Mouse (Mus musculus) natural killer cell, adult 2 months (primary cell): ENCODE data around the gene Ppp2r2d.
A peak's percentile ranks its signal among the peaks of the same experiment; 100 is the strongest.

ENCODE experiments used
- DNase-seq, 2 experiments: peaks; one replicate each; pipeline ENCODE4 v3.0.0; 2022; ENCODE audit warnings: low spot score in 2 of 2

Gene Ppp2r2d

DNA sequence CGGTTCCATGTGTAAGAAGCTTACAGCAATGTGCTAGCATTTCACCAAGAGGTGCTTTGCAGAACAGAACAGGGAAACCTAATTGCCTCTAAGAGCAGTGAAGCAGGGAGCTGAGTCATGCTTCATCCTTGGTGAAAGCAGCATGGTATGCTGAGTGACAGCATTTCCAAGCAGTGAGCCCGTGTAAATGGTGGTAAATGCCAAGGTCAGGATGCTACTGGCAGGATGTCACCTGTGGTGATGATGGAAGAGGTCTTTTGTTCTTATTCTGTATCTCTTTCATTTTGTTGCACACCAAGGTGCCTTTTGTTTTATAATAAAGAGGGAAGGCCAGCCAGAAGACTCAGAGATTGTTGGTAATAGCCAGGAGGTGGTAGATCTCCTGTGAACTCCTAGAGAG lies 10.8 kb downstream of the Ppp2r2d start:
- DNase-seq, result no peak

DNA sequence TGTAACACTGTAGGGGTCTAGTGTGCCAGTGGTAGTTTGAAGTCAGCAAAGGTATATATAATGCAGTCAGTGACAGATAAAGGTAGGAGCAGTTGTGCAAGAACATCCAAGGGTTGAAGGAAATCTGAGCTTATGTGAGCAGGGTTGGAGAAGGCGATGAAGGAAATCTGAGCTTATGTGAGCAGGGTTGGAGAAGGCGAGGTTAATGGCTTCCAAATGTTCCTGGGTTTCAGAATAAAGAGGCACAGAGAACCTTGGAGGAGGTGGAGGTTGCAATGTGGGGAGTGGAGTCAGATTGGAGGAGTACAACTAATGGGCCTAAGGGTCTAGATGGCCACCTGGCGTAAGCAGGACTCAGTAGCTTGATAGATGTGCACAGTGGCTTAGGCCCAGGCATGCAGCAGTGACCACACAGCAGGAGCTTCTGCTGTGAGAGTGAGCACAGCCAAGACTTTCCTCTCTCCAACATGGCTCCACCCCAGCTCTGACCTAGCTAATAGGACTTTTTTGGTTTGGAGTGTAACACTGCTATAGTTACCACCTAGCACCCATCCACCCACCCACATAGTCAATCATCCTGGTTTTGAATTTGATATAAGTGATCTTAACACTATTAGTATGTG lies 18.2 kb downstream of the Ppp2r2d start:
- no peak for DNase-seq

DNA sequence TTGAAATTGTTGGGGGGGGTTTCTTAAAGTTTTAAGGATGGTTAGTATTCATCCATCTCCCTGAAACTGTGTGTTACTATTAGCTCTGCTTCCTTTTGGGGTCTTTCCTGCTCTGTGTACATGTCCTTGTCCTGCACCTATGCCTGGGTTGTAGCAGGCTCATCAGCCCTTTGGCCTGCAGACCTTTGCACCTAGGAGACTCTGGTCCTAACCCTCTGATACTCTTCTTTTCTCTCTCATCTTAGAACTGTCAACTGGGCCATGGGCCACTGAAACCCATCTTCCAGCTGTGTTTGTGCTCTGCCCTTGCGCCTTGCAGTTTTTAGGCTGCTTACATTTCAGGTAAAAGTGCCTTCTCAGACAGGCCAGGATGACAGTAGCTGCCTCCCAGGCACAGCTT lies 18.9 kb downstream of the Ppp2r2d start:
- no peak for DNase-seq

DNA sequence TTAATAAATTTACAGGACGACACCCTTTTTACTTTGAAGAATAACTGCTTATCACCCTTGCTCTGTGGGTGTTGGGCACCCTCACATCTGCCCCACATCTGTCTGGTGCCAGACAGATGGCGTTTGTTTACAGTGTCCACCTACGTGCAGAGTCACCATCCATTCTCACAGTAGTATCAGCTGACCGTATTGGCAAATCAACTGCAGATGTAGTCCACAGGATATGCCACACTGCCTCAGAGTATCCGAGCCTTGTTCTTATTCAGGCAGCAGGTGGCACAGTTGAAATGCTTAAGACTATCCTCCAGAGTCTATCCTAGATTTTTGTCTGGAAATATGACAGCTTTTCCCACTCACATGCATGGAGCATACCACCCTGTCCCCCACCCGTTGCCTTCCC lies 21.4 kb downstream of the Ppp2r2d start:
- no peak for DNase-seq

DNA sequence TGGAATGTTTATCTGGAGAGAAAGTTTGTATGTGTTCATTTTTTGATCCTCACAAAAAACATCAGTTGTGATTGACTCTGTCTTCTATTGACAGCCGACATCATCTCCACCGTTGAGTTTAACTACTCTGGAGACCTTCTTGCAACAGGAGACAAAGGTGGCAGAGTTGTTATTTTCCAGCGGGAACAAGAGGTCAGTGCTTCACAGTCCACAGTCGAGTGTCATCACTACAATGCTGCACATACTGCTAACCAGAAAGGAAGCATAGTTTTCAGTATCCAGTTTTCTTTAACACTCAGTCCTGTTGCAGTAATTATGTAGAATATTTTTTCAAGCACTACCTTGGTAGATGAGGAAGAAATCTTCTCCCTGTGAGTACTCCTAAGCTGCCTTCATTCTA lies 22.4 kb downstream of the Ppp2r2d start:
- no peak for DNase-seq

DNA sequence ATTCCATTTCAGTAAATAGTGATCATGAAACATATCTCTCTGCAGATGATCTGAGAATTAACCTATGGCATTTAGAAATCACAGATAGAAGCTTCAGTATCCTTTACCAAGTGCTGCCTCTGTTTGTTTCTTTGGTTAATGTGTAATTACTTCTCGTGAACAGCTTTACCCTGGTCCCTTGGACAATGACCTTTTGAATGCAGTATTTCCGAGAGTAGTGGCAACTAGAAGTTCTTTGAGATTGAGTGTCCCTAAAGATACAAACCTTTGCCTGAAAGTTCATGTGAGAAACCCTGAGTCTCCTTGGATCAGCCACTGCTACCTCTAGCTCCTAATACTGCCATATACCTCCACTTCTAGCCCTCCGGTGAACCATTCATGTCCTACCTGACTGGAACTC lies 27.1 kb downstream of the Ppp2r2d start:
- no peak for DNase-seq

DNA sequence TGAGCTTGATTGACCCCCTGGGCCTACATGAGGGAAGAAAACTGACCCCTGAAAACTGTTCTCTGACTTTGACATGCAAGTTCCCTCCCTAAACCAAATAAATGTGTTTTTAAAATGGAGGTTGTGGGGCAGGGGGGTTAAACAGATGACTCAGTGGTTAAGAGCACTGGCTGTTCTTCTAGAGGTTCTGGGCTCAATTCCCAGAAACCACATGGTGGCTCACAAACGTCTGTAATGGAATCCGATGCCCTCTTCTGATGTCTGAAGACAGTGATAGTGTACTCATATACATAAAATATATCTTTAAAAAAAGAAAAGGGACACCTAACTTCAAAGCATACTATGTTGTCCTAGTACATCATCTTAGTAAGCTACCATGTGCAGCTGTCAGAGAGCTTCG lies 29.2 kb downstream of the Ppp2r2d start:
- no peak for DNase-seq

DNA sequence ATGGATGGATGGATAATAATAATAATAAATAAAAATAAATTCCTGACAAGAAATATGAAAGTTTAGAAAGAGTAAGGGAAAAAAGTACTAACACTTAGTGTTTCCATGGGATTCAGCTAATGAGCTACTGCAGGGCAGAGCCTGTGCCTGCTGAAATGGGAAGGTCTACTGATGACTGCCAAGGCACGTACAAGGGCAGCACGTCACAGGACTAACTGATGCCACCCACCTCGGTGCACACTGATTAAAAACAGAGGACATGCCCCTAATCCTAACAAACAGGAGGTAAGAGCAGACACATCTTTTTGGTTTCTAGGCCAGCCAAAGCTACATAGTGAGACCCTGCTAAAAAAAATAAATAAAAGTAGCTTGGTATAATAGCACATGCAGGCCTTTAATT lies 37.8 kb downstream of the Ppp2r2d start:
- DNase-seq, result no peak

DNA sequence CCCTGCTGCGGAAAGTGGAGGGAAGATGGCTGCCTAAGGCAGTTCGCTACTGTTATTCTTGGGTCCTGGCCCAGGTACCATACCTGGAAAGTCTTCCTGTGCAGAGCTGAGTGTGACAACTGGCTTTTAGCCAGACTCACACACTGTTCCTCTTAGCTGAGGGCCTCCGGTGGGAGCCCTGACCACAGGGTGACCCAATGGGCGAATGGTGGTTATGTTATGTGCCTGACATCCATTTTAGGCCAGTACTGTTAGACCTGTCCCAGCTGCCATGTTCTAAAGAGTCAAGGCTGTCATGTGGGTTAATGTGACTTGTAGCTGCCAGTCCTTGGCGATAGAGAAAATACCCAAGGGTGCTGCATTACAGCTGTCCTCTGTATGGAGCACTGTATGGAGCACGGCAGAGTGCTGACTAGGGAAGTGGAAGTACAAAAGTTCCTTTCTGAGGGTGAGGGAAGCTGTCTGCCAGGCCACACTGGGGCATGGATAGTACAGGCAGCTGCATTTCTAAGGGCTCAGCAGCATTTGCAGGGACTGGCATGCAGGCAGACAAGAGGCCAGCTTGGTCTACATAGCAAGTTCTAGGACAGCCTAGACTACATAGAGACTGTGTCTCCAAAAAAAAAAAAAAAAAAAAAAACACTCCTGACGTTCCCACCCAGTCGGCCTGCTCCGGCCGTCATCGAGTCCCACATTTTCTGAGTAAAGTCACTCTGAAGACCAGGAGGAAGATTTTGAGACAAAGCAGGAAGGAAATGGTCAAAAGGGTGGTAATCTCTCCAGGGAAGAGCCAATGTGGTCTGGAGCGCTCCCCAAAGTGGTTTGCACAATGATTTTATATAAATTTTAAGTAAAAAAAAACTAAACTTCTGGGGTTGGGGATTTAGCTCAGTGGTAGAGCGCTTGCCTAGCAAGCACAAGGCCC lies 39.7 kb downstream of the Ppp2r2d start:
- DNase-seq, result no peak

DNA sequence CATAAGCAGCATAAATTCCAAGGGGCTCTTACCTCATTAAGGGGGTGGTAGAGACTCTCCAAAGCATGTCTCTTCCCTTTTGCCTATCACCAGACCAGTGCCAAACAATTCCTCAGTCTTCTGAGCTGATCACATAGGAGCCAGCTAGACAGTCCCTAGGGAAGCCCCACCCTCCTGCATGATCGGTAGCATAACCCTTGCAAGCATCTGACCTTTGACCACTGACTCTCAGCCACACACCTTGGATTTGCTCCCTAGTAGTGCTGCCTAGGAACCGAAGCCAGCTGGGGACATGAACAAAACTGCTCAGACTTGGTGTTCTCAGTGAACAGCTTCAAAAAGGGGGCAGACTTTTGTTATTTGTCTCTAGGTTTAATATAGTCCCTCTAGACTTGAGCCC lies 52.2 kb downstream of the Ppp2r2d start:
- no peak for DNase-seq

DNA sequence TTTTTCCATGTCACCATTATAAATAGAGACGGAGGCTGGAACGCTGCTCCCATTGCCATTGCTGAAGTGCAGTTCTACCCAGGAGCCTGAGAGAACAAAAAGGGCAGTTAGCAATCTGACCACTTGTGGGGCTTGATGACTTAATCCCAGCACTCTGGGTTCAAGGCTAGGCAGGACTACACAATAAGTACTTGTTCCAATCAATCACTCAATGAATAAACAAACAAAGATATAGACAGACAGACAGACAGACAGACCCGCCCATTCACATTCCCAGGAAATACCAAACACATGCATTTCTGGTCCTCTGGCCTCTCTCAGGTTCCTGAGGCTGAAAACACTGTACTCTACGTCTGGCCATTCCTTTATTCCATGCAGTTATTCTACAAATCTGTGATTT lies 52.9 kb downstream of the Ppp2r2d start:
- no peak for DNase-seq

DNA sequence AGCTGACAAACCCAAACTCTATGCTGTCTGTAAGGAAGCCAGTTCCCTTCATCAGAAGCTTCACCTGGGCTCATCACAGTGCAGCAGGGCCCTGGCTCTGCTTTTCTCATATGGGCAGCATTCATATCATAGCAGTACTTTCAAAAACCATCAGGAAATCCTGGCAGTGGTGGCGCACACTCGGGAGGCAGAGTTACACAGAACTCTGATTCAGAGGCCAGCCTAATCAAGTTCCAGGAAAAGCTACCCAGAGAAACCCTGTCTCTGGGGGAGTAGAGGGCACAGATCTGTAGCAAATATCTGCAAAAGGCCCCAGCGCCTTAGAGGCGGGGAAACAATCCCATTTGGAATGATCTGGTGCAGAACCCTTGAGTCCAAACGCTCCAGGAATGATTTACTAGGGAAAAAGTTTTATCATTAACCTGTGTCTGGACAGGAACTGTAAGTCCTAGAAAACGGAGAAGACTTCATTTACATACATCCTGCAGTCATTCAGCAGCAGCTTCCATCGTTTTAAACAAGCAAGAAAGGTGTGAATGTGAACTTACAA lies 58.1 kb downstream of the Ppp2r2d start:
- DNase-seq, result no peak

DNA sequence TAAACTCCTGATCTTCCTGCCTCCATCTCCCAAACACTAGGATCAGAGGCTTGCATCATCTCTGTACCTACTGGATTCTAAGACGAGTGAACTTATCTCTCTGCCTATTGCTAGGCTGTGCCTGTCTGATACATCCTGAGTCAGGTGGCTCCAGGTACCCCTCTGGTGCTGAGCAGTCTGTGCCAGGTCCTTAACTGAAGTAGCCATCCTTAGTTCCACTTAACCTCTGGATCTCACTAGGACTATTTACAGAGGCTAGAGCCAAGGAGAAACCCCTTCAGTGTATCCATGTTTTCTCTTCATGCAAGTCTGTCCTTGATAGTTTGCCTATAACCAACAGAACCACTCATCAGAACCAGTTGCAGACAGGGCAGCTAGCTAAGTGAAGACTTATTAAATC lies 60.6 kb downstream of the Ppp2r2d start:
- no peak for DNase-seq

DNA sequence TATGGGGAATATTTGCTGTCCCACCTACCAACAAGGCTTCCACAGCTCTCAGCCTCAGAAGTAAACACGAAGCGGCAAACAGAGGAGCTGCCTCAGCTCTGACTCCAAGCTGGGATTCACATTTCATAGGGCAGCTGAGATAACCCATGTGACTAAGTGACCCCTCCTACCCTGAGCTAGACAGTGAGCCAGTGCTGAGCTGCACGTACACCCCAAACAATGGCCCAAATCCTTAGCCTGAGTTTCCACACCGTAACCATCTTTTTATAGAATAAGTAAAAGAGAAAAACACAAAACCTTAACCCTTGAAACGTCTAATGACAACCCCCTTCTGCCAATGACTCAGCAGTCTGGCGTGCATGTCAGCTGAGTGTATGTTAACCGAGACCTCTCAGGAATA lies 61.2 kb downstream of the Ppp2r2d start:
- no peak for DNase-seq

DNA sequence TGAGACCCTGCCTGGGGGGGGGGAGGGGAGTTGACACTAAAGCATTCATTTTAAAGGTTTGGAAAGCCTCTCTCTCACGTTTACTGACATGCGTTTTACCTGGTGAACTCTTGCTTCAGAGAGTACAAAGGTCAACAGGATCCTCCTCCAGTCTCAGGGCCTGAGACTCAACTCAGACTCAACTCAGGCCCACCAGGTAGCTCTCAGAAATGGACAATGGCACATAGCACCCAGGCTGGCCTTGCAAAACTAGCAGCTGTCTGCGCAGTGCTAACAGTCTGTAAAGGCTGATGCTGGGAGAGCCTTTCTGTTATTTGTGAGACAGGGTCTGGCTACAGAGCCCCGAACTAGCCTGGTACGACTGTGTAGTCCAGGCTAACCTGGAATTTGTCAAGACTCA lies 62.1 kb downstream of the Ppp2r2d start:
- DNase-seq, result no peak

DNA sequence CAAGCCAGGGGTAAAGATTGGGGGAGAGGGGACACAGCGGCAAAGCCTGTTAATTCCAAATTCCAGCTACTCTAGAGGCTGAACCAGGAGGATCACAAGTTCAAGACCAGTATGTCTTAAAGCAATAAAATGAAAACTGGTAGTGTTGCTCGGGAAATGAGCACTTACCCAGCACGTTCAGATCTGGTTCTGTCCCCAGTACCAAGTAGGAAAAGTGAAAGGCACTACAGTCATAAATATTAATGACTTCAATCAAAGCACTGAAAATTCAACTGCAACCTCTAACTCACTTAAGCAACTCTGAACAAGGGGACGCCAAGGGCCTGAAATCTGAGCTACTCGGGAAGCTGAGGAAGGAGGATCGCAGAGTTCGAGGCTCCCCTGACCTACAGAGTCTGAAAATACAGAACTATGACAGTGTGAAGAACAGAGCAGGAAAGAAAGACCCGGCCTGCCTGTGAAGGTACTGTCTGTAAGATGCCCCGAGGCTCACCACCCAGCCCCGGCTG lies 62.9 kb downstream of the Ppp2r2d start:
- DNase-seq, result no peak

DNA sequence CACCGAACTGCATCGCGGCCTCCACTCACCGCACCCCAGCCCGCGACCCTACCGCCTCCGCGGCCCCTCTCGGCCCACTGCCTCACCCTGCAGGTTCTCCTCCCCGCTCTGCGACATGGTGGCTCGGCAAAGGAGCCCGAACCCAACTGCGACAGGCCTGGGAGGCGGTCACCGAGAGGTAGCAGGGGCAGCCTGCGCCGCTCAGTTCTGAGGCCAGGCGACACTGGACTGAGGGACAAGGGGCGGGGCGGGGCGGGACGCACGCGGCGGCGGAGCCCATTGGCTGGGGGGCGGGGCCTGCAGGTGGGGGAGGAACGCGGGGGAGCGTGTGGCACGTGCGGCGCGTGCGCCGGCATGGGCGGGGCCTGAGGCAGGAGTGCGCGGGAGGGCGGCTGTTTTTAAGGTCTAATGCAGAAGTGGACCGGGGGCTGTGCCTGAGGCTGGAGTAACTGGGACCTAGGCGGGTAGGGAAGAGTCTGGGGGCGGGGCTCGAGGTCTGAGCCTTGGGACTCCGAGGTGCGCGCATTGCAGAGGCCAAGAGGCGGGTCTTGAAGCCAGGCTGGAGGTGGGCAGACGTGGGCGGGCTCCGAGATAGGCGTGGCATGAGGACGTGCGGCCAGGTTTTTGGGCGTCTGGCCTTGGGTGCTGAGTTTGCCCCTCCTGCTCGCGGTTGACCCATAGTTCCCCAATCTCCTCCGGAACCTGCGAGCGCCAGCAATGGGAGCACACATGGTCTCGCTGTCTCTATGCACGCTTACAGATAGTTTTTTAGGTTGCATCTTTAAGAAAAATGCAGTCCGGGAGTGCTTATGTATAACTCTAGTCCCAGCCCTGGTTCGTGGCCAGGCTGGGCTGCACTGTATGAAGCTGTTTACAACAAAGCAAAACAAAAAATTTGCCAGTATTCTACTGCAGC lies 63.7 kb downstream of the Ppp2r2d start, which contains the start of gene Bnip3:
Gene Bnip3 (minus strand): TSS at position 243 of the 916 bp plus-strand sequence.
- peak; percentile 77 to 86 for DNase-seq

DNA sequence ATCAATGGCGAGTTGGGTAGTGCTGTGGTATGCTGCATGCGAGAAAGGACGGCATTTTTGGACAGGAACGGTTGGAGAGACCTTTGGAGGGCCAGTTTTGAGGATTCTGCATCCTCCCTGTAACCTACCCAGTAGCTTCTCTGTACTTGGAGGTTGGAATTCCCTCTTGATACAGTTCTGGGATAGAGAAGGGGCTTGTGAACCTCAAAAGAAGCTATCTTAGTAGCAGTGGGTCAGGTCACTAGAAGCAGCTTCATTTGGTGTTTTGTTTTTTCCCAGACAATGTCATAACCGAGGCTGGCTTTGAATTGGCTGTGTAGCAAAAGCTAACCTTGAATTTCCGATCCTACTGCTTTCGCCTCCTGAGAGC lies 64.3 kb downstream of the Ppp2r2d start:
- no peak for DNase-seq

DNA sequence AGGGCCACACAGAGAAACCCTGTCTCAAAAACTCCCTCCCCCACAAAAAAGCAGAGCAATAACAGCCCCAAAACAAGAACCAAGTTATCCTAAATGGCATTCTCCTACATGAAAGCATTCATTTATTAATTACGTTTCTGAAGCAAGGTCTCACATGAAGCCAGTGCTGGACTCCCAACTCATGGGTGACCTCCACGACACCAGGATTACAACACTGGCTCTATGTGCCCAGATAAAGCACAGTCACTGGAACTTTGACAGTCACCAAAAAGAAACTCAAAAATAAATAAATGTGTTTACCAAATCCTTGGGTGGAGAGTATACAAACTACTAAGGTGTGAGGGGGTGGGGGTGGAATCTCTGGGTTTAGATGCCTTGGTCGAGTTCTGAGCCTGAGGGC lies 67.7 kb downstream of the Ppp2r2d start:
- DNase-seq, result no peak

DNA sequence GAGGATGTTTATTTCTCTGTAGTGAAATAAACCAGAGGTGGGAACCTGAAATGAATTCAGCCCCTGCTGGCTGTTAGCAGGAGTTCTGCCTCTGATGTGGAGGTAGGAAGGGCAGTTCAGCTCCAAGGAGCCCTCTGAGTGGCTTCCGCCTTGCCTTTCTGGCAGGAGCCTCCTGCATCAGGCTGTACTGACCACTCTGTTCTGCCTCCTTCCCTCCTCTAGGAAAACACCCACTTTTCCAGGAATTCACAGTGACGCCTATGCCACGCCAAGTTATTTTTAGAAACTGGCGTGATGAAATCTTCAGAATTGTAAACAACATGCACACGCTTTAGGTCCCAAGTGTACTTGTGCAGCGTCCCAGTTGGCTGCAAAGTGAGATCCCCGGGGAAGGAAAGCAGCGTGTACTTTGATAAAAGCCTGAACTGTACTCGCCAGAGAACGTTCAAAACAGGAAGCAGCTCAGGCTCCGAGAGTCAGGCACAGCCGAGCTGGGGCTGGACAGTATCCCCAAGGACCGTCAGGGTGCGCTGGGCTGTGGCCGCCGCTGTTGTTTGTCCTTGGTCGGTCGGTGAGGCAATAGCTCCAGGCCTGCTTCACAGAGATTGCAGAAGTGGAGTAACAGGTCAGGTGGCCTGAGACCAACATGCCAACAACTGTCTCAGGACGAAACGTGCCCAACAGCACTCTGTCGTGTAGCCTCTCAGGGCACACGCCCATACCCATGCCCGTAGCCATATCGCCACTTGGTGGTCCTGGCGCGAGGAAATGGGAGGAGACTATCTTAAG lies 73.5 kb downstream of the Ppp2r2d start:
- DNase-seq, result peak; percentile 17 to 52

DNA sequence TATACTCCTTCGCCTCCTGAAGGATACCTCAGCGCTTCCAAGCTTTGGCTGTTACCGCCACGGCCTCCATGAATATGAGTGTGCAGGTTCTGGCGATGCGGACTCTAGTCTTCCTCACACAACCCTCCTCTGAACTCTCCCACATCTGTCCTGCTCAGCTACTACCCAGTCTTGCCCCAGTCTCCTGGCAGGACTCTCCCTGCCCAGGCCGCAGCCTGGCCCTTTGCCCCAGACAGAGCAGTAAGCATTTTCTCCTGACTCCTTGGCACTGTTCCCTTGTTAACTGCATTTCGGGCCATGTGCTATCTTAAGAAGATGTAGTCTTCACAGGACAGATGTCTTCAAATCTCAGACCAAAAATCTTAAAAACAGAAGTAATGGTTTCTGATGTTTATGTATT lies 75.7 kb downstream of the Ppp2r2d start:
- no peak for DNase-seq
